Mouse (Mus musculus) frontal cortex, postnatal 36 days (tissue): Measurements from ENCODE around the gene 1700067P10Rik.

ENCODE experiments used
- DNase-seq, 2 experiments: peaks; one replicate each; pipeline ENCODE4 v3.0.0; 2022; ENCODE audit warnings: low spot score in 2 of 2

1700067P10Rik gene

GRCm38 (mm10) chr17:48096321-48096720 is 7.2 kb downstream of the 1700067P10Rik start:
- no peak for DNase-seq

DNA sequence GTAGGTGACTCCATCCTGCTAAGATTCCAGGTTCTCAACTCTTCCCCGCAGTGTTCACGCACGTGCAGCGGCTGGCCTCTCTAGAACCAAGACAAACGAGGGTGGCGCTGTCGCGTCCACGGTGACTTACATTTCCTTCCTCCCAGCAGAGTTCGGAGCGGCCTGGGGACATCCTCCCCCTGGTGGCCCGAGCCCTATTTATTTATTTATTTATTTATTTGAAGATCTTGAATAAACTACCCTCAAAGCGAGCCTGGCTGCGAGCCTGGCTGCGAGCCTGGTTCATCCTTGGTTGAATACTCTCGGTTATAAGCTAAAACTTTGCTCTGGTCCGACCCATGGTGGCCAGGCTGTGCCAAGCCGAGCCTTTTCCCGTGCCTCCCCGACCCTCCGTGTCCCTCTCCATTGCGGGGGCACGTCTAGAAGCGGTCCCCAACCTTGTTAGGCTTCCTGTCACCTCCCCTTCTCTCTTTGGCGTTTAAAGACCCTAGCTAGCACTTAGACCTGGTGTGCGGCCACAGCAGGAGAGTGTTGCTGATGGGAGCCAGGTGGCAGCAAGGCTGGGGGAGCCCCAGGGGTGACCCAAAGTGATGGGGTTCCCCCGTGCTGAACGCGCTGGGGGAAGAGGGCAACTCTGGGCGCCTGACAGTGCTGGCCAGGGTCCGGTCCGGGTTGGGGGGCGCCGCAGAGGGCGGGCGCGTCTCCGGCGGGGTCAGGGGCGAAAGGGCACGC is 8.1 kb downstream of the 1700067P10Rik start:
- DNase-seq: peak in 1 of 2 experiments; percentile 40

- DNase-seq: no peak
Observed at GRCm38 (mm10) chr17:48097743-48098527, 8.8 kb downstream of the 1700067P10Rik start.

GRCm38 (mm10) chr17:48098528-48098890 is 9.4 kb downstream of the 1700067P10Rik start:
- no peak for DNase-seq

DNA sequence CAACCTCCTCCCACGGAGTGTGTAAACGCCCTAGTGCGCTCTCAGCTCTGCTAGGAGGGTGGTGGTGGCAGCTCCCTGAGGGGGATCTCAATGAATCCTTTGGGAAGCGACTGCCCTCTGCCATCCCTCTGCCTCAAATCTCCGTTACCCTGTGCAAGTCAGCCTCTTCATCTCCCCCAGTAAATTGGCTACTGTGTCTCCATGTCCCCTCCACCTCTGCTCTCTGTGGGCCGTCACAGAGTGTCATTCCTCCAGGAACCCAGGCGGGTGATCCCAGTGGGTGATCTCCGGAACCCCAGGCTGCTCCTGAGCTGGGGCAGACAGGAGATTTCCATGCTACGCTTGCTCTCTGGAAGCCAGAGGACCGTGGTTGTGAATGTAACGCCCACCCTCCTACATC is 10.2 kb downstream of the 1700067P10Rik start:
- no peak for DNase-seq

- DNase-seq: peak; percentile 81 to 93
Observed at GRCm38 (mm10) chr17:48100441-48101417, 11.6 kb downstream of the 1700067P10Rik start.

GRCm38 (mm10) chr17:48107333-48107732 is 18.2 kb downstream of the 1700067P10Rik start:
- no peak for DNase-seq

DNA sequence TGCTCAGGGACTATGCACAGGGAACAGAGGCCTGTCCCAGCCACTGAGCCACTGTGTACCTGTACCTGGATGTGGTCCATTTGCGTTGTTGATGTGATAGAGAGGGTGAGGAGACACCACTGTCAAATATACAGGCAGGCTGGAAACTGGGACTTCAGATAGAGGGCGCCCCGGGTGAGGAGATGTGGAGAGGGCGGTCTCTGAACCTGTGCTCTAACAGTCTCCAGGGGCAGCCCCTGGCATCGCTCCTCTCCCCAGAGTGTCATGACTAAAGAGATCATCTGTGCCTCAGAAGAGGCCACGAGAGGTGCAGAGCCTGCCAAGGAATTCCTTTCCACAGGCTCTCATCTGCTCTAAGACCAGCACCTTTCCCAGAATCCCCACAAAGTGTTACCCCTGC is 18.7 kb downstream of the 1700067P10Rik start:
- no peak for DNase-seq

DNA sequence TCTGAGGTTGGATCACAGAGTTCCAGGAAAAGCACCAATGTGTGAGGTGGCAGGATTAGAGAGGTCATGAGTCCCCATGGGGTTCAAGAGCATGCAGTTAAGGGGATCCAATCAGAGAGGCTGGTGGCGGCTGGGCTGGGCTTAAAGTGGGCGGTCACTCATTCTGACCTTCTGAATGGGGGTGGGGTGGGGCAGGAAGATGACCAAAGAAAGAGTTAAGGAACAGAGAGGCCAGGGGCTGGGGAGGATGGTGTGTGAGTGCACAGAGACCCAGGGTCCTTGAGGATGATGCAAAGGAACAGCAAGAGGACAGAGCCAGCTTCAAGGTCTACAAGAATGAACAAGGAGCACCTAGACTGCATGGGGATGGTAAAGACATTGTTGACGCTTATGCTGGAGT is 19.4 kb downstream of the 1700067P10Rik start:
- no peak for DNase-seq

DNA sequence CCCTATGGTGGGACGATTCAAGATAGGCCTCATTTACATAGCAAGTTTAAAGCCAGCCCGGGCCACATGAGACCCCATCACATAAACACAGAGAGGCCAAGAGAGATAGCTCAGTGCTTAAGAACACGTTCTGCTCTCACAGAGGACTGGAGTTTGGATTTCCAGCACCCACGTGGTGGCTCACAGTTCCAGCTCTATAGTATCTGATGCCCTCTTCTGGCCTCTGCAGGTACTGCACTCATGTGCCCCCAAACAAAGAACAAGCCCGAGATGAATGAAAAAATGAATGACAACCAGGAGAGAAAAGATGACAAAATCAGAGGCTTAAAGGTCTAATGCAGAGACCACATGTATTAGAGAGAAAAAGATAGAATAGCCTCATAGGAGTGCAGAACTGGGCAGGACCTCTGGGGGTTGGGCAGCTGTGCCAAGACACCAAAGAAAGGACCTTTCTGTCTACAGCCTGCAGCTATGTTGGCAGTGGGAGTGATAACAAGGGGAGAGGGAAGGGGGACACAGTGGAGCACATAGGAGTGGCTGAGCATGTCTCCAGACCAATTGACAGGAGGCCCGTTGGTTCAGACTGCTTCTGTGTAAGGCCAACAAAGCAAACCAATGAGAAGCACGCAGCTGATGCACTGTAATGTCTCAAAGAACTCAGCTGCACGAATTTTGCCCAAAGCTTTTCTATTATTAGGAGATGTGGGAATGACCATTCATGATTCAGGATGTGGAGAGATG is 21.6 kb downstream of the 1700067P10Rik start:
- peak in 1 of 2 experiments; percentile 29 for DNase-seq

- DNase-seq: no peak
Observed at GRCm38 (mm10) chr17:48118570-48118969, 29.5 kb downstream of the 1700067P10Rik start.

GRCm38 (mm10) chr17:48119656-48120055 is 30.5 kb downstream of the 1700067P10Rik start:
- peak; percentile 74 for DNase-seq

- no peak for DNase-seq
Observed at GRCm38 (mm10) chr17:48120456-48120855, 31.3 kb downstream of the 1700067P10Rik start.

- no peak for DNase-seq
Observed at GRCm38 (mm10) chr17:48132810-48133209, 43.7 kb downstream of the 1700067P10Rik start.
